In the genomic region with DNA sequence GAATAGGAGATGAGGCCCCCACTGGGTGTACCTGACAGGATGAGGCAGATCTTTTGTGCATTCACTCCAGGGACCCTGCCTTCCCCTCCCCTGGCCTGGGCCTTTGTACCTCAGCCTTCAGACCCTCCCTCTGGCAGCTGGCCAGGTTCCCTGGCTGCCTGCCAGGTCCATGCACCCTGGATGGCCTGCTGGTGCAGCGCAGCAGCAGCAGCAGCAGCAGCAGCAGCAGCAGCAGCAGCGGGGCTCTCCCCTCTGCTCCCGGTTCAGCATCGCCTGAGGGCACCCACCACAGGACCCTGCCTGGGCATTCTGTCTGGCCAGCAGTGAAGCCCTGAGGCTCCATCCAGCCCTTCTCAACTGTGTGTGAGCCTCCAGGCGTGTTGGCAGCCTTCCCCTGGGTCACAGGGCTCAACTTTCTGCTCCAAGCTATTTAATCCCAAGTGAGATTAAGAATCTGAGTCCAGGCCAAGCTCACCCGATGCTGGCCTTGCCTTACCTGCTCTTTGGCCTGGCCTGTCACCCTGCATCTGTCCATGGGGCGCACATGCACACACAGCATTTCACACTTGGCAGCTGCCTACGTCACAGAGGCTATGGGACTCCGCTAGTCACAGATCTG, we compare ENCODE assay signal across 8 mouse cellular contexts. TPM values are rescaled to one million over a fixed set of nuclear protein-coding genes. Genes with fewer than 3 reads are reported as not detected.
DNase-seq lines count a peak whose midpoint lies in the region; TF ChIP-seq lines count a peak whose summit lies in the region.

No protein-coding gene starts in this region.

- no peak for TF ChIP-seq POLR2A in brain, embryonic 14.5 days (IDR thresholded peaks at IDR 0.05; ENCODE audit: borderline replicate concordance, extremely low read depth, insufficient read depth, insufficient read length, poor library complexity, severe bottlenecking)

- TF ChIP-seq CTCF in brain, embryonic 14.5 days (IDR thresholded peaks at IDR 0.05; ENCODE audit: borderline replicate concordance, extremely low read depth, insufficient read depth, insufficient read length): no peak

- DNase-seq in gastrocnemius, adult 18-20 months (ENCODE audit: low spot score): peak; percentile 34
- DNase-seq in gastrocnemius, postnatal 4 days (ENCODE audit: low spot score in 2 of 2): no peak
- peak; percentile 94 for DNase-seq in brain, embryonic 14.5 days (ENCODE audit: low read depth)
- peak; percentile 53 for DNase-seq in heart, postnatal 4 days
- DNase-seq in kidney, postnatal 4 days: peak; percentile 77 to 85
- DNase-seq in retina, postnatal 1 day: peak; percentile 92
- DNase-seq in urinary bladder, postnatal 14 days (ENCODE audit: low spot score): no peak
- DNase-seq in right cerebral cortex, adult 2 months (ENCODE audit: low spot score in 2 of 2): no peak

RNA-seq across cellular contexts. Expression of gene Cdh22, which starts 50.5 kb away (rescaled TPM):
- total RNA-seq in gastrocnemius, adult 18-20 months (2021): 1 to 10 TPM; 1.1 to 1.3 TPM
- total RNA-seq in gastrocnemius, postnatal 4 days (2021): under 1 TPM; 0.26 to 0.42 TPM
- polyA plus RNA-seq in brain, embryonic 14.5 days (2012; rRNA removed): 14.7 and 25.7 TPM in 2 replicates
- total RNA-seq in heart, postnatal 4 days (2021): under 1 TPM; 0.24 to 0.27 TPM

Comparison
In these comparisons a context has a peak if more than half of its experiments do, and no peak if none do; other contexts are left out.
1. DNase-seq: peak in gastrocnemius, adult 18-20 months (single experiment), brain, embryonic 14.5 days (single experiment), heart, postnatal 4 days (single experiment), kidney, postnatal 4 days (2 of 2) and retina, postnatal 1 day (single experiment); none in gastrocnemius, postnatal 4 days (0 of 2), urinary bladder, postnatal 14 days (single experiment) and right cerebral cortex, adult 2 months (0 of 2).